10 mouse cellular contexts compared by ENCODE assay signal in genomic region chr1:91978443-91978842, GRCm38 (mm10).
A peak's percentile ranks its signal among the peaks of the same experiment; 100 is the strongest.
DNase-seq lines count a peak whose midpoint lies in the region; ATAC-seq lines count a peak whose summit lies in the region.
"Had no signal": no experiment of that assay in that cellular context is flagged by ENCODE, and none has a peak within 500 bp of the region (broad histone marks: within the 10 kb centered on the region; RNA-seq: fewer than 3 reads in every experiment).

No protein-coding gene starts in this region.

- no peak overlapping the region for H3K9ac ChIP-seq in hindbrain, embryonic 16.5 days (ENCODE audit: low read depth, low read length)
- H3K9ac ChIP-seq in kidney, embryonic 14.5 days (ENCODE audit: low read depth, low read length) = no peak overlapping the region
- H3K9ac ChIP-seq: embryonic facial prominence, embryonic 13.5 days; limb, embryonic 15.5 days had no signal

- no peaks in the 10 kb centered on the region for H3K9me3 ChIP-seq in hindbrain, embryonic 16.5 days (ENCODE audit: control insufficient read depth, low read length)
- no peaks in the 10 kb centered on the region for H3K9me3 ChIP-seq in kidney, embryonic 14.5 days (ENCODE audit: control insufficient read depth, low read length)
- H3K9me3 ChIP-seq: embryonic facial prominence, embryonic 13.5 days; limb, embryonic 15.5 days had no signal

- peak; percentile 26 for DNase-seq in gastrocnemius, adult 18-20 months (ENCODE audit: low spot score)
- no peak for DNase-seq in gastrocnemius, postnatal 10 days
- DNase-seq in MN1 (ENCODE audit: low spot score) = peak; percentile 65
- DNase-seq in embryo, embryonic 9.5 days (ENCODE audit: extremely low spot score) = peak; percentile 7
- no peak for DNase-seq in urinary bladder, postnatal 10 days (ENCODE audit: low spot score)

- H3K27ac ChIP-seq in hindbrain, embryonic 16.5 days (ENCODE audit: low read depth, low read length) = peak overlapping the region; percentile 24; the same call in 1 of the 2 replicates
- H3K27ac ChIP-seq in kidney, embryonic 14.5 days (ENCODE audit: low read depth, low read length) = no peak overlapping the region
- H3K27ac ChIP-seq: embryonic facial prominence, embryonic 13.5 days; limb, embryonic 15.5 days had no signal

- no peak overlapping the region for H3K4me3 ChIP-seq in hindbrain, embryonic 16.5 days (ENCODE audit: low read length)
- no peak overlapping the region for H3K4me3 ChIP-seq in kidney, embryonic 14.5 days (ENCODE audit: low read length)
- H3K4me3 ChIP-seq: embryonic facial prominence, embryonic 13.5 days; limb, embryonic 15.5 days had no signal

- no peak overlapping the region for H3K4me2 ChIP-seq in hindbrain, embryonic 16.5 days (ENCODE audit: low read length)
- H3K4me2 ChIP-seq in kidney, embryonic 14.5 days (replicated peaks; ENCODE audit: low read depth, low read length) = no peak overlapping the region
- H3K4me2 ChIP-seq: embryonic facial prominence, embryonic 13.5 days; limb, embryonic 15.5 days had no signal

- 52% methylated on average over 3 of the region's 3 CpGs for WGBS in hindbrain, embryonic 16.5 days
- WGBS in kidney, embryonic 14.5 days = 73% methylated on average over 3 of the region's 3 CpGs

- no peaks in the 10 kb centered on the region for H3K4me1 ChIP-seq in hindbrain, embryonic 16.5 days (ENCODE audit: control insufficient read depth, insufficient read depth, low read depth, low read length)
- no peaks in the 10 kb centered on the region for H3K4me1 ChIP-seq in kidney, embryonic 14.5 days (ENCODE audit: control insufficient read depth, insufficient read depth, low read length)
- H3K4me1 ChIP-seq: embryonic facial prominence, embryonic 13.5 days; limb, embryonic 15.5 days had no signal

- no peaks in the 10 kb centered on the region for H3K27me3 ChIP-seq in hindbrain, embryonic 16.5 days (replicated peaks; ENCODE audit: control insufficient read depth, insufficient read depth, low read length)
- H3K27me3 ChIP-seq in kidney, embryonic 14.5 days (ENCODE audit: control insufficient read depth, insufficient read depth, low read length) = no peaks in the 10 kb centered on the region
- H3K27me3 ChIP-seq: embryonic facial prominence, embryonic 13.5 days; limb, embryonic 15.5 days had no signal

- peaks cover 28% of the 10 kb centered on the region for H3K36me3 ChIP-seq in hindbrain, embryonic 16.5 days (ENCODE audit: control insufficient read depth, insufficient read depth, low read length)
- peaks cover 45% of the 10 kb centered on the region for H3K36me3 ChIP-seq in kidney, embryonic 14.5 days (ENCODE audit: control insufficient read depth, insufficient read depth, low read length)

- peak; percentile 74 for ATAC-seq in hindbrain, embryonic 16.5 days
- no peak for ATAC-seq in megakaryocyte, adult 5-6 weeks (ENCODE audit: poor library complexity, severe bottlenecking)
- ATAC-seq in kidney, embryonic 14.5 days (ENCODE audit: low FRiP score, low TSS enrichment) = no peak

Comparison
In these comparisons a context has a peak if more than half of its experiments do, and no peak if none do; other contexts are left out.
1. DNase-seq: peak in gastrocnemius, adult 18-20 months (single experiment), MN1 (single experiment) and embryo, embryonic 9.5 days (single experiment); none in gastrocnemius, postnatal 10 days (single experiment) and urinary bladder, postnatal 10 days (single experiment).